Mouse (Mus musculus): ENCODE data around the gene Galk1. TPM values are rescaled to one million over a fixed set of nuclear protein-coding genes. Genes with fewer than 3 reads are reported as not detected.

Gene Galk1
- total and polyA plus RNA-seq, 3 experiments, result 253 to 326 TPM; not detected in 1

- Histone ChIP-seq H3K4me1 (ENCODE audit: control insufficient read depth in 1 of 2, insufficient read depth in 2 of 2, low read length in 2 of 2) (peaks cover 8 to 20% of the 10 kb centered on the region in 2 experiments), H3K27me3 (ENCODE audit: control insufficient read depth in 1 of 2, insufficient read depth in 2 of 2, low read length in 2 of 2) (no peaks in the 10 kb centered on the region), H3K36me3 (ENCODE audit: control insufficient read depth in 1 of 2, insufficient read depth in 2 of 2, low read length in 2 of 2) (peaks cover 0 to 14% of the 10 kb centered on the region in 2 experiments; a peak in 2 of 4 replicates), H3K9me3 (replicated peaks; ENCODE audit: insufficient read depth, low read length) (no peaks in the 10 kb centered on the region), H3K4me3 (ENCODE audit: control insufficient read depth in 1 of 2, insufficient read depth in 1 of 2, low read depth in 2 of 2, low read length in 2 of 2) (no peak overlapping the region), H3K9ac (ENCODE audit: control insufficient read depth, low read depth, low read length, poor library complexity, severe bottlenecking) (no peak overlapping the region), H3K27ac (ENCODE audit: control insufficient read depth, low read depth, low read length) (no peak overlapping the region), H3K79me2 (ENCODE audit: control insufficient read depth, insufficient read depth, low read length, poor library complexity) (peaks cover 12% of the 10 kb centered on the region)
- no peak for DNase-seq (ENCODE audit: low read depth, low spot score)
- TF ChIP-seq USF2 (IDR thresholded peaks at IDR 0.05; ENCODE audit: borderline replicate concordance in 1 of 2, insufficient read depth in 1 of 2, low read depth in 1 of 2, low read length in 2 of 2) (no peak), MXI1 (IDR thresholded peaks at IDR 0.05; ENCODE audit: low read depth, low read length) (no peak), MAZ (IDR thresholded peaks at IDR 0.05; ENCODE audit: low read depth, low read length) (no peak), CHD1 (IDR thresholded peaks at IDR 0.05; ENCODE audit: low read depth, low read length) (no peak), ETS1 (IDR thresholded peaks at IDR 0.05; ENCODE audit: low read depth, low read length) (no peak), ZC3H11A (IDR thresholded peaks at IDR 0.05; ENCODE audit: low read depth, low read length) (no peak), USF1 (IDR thresholded peaks at IDR 0.05; ENCODE audit: low read depth, low read length) (no peak), ZMIZ1 (IDR thresholded peaks at IDR 0.05; ENCODE audit: low read depth, low read length) (no peak), GABPA (IDR thresholded peaks at IDR 0.05; ENCODE audit: low read depth, low read length) (no peak), ELF1 (IDR thresholded peaks at IDR 0.05; ENCODE audit: low read depth, low read length) (no peak), ZNF384 (IDR thresholded peaks at IDR 0.05; ENCODE audit: low read depth, low read length) (no peak), MEF2A (IDR thresholded peaks at IDR 0.05; ENCODE audit: extremely low read depth, insufficient replicate concordance, low read depth, low read length, poor library complexity, severe bottlenecking) (no peak), NELFE (IDR thresholded peaks at IDR 0.05; ENCODE audit: low read depth, low read length) (no peak), SIN3A (IDR thresholded peaks at IDR 0.05; ENCODE audit: low read length) (no peak), TAL1 (IDR thresholded peaks at IDR 0.05; ENCODE audit: low read length) (no peak), TBP (IDR thresholded peaks at IDR 0.05; ENCODE audit: low read depth, low read length) (no peak)
These were observed 5.2 kb downstream of the Galk1 start for GRCm38 (mm10) chr11:116007095-116007850.

- peaks cover under 1% of the 10 kb centered on the region; the same call in 1 of the 2 replicates for H3K79me2 ChIP-seq (ENCODE audit: control insufficient read depth, insufficient read depth, low read length, poor library complexity)
- peaks cover 0 to 8% of the 10 kb centered on the region in 2 experiments; a peak in 2 of 4 replicates for H3K36me3 ChIP-seq (ENCODE audit: control insufficient read depth in 1 of 2, insufficient read depth in 2 of 2, low read length in 2 of 2)
These were observed 6.7 kb downstream of the Galk1 start for GRCm38 (mm10) chr11:116005701-116006419.

More at GRCm38 (mm10) chr11:116005701-116006419, 6.7 kb downstream of the Galk1 start:
- Histone ChIP-seq H3K27me3 (ENCODE audit: control insufficient read depth in 1 of 2, insufficient read depth in 2 of 2, low read length in 2 of 2) (no peaks in the 10 kb centered on the region), H3K9me3 (replicated peaks; ENCODE audit: insufficient read depth, low read length) (no peaks in the 10 kb centered on the region), H3K27ac (ENCODE audit: control insufficient read depth, low read depth, low read length) (peak overlapping the region; percentile 77), H3K9ac (ENCODE audit: control insufficient read depth, low read depth, low read length, poor library complexity, severe bottlenecking) (peak overlapping the region; percentile 80), H3K4me3 (ENCODE audit: control insufficient read depth in 1 of 2, insufficient read depth in 1 of 2, low read depth in 2 of 2, low read length in 2 of 2) (peak overlapping the region; percentile 56 to 68), H3K4me1 (ENCODE audit: control insufficient read depth in 1 of 2, insufficient read depth in 2 of 2, low read length in 2 of 2) (peaks cover 5 to 15% of the 10 kb centered on the region in 2 experiments)
- peak; percentile 50 for DNase-seq (ENCODE audit: low read depth, low spot score)
- no peak for TF ChIP-seq TAL1 (IDR thresholded peaks at IDR 0.05; ENCODE audit: low read length)
- no peak for TF ChIP-seq CTCF (IDR thresholded peaks at IDR 0.05 in 2 of 3, conservative IDR thresholded peaks at IDR 0.05 in 1 of 3; ENCODE audit: control insufficient read depth in 1 of 3, insufficient read depth in 1 of 3, low read depth in 2 of 3, low read length in 3 of 3, poor library complexity in 1 of 3, severe bottlenecking in 1 of 3)
- no peak for TF ChIP-seq E2F4 (IDR thresholded peaks at IDR 0.05; ENCODE audit: borderline replicate concordance, low read depth, low read length)
- TF ChIP-seq JUND (IDR thresholded peaks at IDR 0.05; ENCODE audit: low read depth, low read length), result no peak
- TF ChIP-seq MAFK (IDR thresholded peaks at IDR 0.05; ENCODE audit: borderline replicate concordance, low read depth, low read length), result no peak
- peak in 1 of 2 experiments; percentile 10; a peak in 1 of 4 replicates for TF ChIP-seq POLR2A (IDR thresholded peaks at IDR 0.05; ENCODE audit: control insufficient read depth in 1 of 2, insufficient read depth in 1 of 2, low read depth in 1 of 2, low read length in 2 of 2, poor library complexity in 1 of 2)
- no peak for TF ChIP-seq GABPA (IDR thresholded peaks at IDR 0.05; ENCODE audit: low read depth, low read length)
- no peak for TF ChIP-seq ZNF384 (IDR thresholded peaks at IDR 0.05; ENCODE audit: low read depth, low read length)
- TF ChIP-seq USF2 (IDR thresholded peaks at IDR 0.05; ENCODE audit: borderline replicate concordance in 1 of 2, insufficient read depth in 1 of 2, low read depth in 1 of 2, low read length in 2 of 2), result no peak
- 0 out of 2 replicates have a peak, but pooled peaks have one; percentile 30 for TF ChIP-seq MYB (IDR thresholded peaks at IDR 0.05; ENCODE audit: low read depth, low read length)
- TF ChIP-seq CHD2 (IDR thresholded peaks at IDR 0.05; ENCODE audit: low read length), result no peak
- no peak for TF ChIP-seq KAT2A (conservative IDR thresholded peaks at IDR 0.05; ENCODE audit: low read depth, low read length)
- TF ChIP-seq MAZ (IDR thresholded peaks at IDR 0.05; ENCODE audit: low read depth, low read length), result no peak
- TF ChIP-seq EP300 (IDR thresholded peaks at IDR 0.05; ENCODE audit: low read depth in 1 of 2, low read length in 2 of 2), result no peak
- TF ChIP-seq NELFE (IDR thresholded peaks at IDR 0.05; ENCODE audit: low read depth, low read length), result no peak
- TF ChIP-seq MXI1 (IDR thresholded peaks at IDR 0.05; ENCODE audit: low read depth, low read length), result no peak
- TF ChIP-seq MAX (IDR thresholded peaks at IDR 0.05; ENCODE audit: low read length), result no peak
